Mouse (Mus musculus) kidney, postnatal 10 days (tissue): ENCODE measurements around the gene Exoc7.
"Not testable (repeated sequence)": the region's sequence is repeated elsewhere in the genome, so short reads cannot be mapped to it uniquely, and the experiment has no call there.

Experiments used
- DNase-seq: peaks from one replicate; pipeline ENCODE4 v3.0.0; 2021; ENCODE audit warnings: mixed read lengths

Gene Exoc7

GRCm38 (mm10) chr11:116277184-116277583, 29.8 kb downstream of the Exoc7 start:
- not testable (repeated sequence) for DNase-seq

GRCm38 (mm10) chr11:116274045-116274666, 32.9 kb downstream of the Exoc7 start, which contains the start of gene Srp68:
Srp68 (minus strand) TSS chr11:116274217.
- peak; percentile 96 for DNase-seq

GRCm38 (mm10) chr11:116273469-116274044, 33.5 kb downstream of the Exoc7 start:
- no peak for DNase-seq

GRCm38 (mm10) chr11:116272589-116273468, 34.2 kb downstream of the Exoc7 start:
- no peak for DNase-seq

DNA sequence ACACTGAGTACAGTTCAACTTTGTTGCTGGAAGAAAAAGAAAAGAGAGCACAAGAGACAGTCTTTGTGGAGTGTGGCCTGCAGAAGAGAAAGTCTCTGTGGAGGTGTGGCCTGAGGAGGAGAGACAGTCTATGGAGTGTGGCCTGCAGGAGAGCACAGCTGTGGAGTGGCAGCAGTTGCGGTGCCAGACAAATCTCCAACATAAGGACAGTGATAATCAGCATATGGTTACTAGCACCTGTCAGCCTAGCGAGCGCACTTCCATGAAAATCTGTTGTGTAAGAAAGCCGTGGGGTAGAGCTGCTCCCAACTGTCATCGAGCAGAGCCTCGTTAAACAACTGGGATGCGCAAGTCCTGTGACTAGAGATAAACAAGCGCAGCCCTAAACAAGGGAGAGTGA, 37.5 kb downstream of the Exoc7 start:
- DNase-seq: no peak

DNA sequence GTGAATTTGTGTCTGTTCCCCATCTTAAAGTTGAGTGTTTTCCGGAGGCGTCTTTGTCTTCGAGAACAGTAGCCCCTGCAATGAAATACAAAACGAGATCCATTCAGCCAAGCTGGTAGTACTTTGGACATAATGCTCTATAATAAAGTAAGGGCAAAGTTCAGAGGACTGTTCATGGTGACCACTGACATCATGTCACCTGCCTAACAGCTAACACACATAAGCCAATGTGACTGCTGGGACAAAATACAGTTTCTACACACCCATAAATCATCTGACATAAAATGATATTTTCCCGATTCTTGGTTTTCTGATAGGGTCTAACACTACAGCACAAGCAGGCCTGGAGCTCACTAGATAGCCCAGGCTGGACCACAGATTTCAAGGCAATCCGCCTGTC, 38.7 kb downstream of the Exoc7 start:
- DNase-seq: no peak

DNA sequence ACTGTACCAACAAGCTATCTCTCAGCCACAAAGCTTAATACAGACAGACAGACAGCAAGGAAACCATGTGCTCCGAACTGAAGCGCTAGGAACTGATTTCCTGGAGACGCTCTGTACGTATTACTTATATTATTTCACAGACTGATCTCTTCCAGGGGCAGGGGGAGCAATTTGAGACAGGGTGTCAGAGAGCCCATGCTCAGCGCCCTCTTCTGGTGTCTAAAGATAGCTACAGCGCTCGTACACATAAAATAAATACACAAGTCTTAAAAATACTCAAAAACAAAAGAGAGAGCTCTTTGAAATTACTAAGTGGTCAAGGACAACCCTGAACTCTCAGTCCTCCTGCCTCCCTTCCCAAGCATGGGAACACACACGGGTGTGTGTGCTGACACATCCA, 39.4 kb downstream of the Exoc7 start:
- no peak for DNase-seq

DNA sequence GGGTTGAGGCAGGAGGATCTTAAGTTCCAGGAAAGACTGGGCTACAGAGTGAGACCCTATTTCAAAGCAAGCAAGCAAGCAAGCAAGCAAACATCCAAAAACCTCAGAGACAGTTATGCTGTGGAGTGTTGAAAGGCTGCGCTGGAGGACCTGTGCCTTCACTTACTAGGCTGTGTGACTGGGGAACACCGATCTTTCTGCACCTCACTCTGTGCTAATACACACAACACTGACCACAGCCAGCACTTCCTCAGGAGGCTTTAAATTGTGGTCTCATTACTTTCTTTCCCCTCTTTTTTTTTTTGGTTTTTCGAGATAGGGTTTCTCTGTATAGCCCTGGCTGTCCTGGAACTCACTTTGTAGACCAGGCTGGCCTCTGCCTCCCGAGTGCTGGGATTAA, 41.2 kb downstream of the Exoc7 start:
- no peak for DNase-seq

DNA sequence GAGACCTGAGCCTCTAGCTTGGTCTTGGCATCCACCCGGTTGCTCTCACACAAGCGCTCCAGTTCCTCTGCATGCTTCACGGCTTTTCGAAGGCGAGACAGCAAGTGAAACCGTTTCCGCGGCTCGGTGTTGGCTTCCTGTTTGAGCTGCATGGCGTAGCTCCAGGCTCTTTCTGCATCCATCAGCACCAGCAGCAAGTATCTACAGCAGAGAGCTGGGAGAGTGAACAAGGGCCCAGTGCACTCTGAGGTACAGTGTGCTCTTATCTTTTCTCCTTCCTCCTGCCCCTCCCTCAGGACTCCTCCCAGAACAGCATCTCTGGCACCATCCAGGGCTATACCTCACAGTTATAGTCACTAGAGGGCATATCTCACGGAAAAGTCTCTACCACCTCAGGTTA, 41.7 kb downstream of the Exoc7 start:
- no peak for DNase-seq

DNA sequence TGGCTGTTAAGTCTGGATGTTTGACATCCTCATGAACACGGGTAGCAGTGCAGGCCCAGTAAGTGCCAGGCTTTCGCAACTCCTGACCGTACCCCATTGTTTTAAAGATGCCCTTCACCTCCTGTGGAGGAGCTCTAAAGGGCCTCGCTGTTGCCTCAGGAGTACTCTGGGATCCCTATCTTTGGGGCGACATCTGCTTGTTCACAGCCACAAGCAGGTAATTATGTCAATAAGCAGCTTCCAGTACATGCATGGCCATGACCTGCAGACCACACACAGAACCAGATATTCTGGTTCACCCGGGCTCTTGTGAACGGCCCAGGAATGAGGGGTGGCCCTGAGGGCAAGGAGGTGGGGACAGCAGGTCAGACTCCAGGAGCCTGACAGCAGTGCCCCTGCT, 46.8 kb downstream of the Exoc7 start:
- no peak for DNase-seq

GRCm38 (mm10) chr11:116259461-116259860, 47.6 kb downstream of the Exoc7 start:
- DNase-seq: no peak

GRCm38 (mm10) chr11:116255982-116256675, 50.9 kb downstream of the Exoc7 start:
- DNase-seq: no peak

- DNase-seq: no peak
Observed at GRCm38 (mm10) chr11:116255090-116255981, 51.7 kb downstream of the Exoc7 start.

DNA sequence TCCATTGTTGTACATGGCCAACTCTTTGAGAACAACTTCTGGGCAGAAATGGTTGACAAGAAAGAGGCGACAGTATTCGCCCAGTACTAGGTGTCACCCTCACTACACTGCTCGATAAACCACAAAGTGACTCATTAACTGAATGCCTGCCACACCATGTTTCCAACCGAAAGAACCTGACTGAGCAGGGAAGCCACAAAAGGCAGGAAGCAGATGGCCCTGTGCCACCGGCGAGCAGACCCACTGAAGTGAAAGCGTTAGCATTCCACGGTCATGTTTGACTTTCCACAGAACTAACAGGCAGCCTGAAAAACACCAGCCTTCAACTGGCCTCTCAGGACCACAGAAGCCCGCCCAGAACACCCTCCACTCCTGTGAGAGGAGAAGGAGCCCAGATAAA, 52.4 kb downstream of the Exoc7 start:
- DNase-seq: peak; percentile 66

- no peak for DNase-seq
Observed at GRCm38 (mm10) chr11:116253076-116253600, 53.9 kb downstream of the Exoc7 start.

DNA sequence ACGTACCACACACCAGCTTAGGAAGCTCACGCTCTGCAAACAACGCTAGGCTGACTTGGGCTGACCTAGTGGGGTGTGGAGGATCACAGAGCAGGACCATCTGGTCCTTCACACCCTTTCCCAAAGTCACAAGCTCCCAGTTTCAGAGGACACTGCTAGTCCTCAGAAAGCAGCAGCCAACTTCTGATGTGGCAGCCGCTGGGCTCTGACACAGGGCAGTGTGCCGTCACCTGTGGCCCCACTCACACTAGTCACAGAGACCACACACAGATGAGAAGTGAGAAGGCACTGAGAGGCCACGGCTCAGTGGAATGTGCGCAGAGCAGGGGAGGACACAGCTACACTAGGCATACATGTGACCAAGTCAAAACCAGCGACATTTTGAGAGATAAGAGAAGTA, 56.1 kb downstream of the Exoc7 start:
- DNase-seq: no peak

- DNase-seq: no peak
Observed at GRCm38 (mm10) chr11:116247502-116248222, 59.4 kb downstream of the Exoc7 start.

DNA sequence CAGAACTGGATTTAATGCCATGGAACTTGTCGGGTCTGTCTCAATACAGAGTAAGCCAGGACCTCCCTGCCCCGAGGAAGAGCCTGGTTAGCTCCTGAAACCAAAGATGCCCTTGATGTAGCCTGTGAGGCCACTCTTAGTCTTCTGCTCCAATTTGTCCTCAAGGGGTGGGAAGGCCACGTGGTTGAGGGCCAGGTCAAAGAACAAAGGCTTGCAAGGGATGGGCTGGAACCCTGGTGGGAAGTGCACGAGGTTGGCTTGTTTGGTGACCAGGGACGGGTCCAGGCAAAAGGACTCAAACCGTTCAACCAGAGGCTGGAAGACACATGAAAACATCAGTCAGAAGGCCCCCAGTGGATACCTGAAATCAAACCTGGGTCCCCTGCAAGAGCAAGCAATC, 61.4 kb downstream of the Exoc7 start:
- DNase-seq: no peak

DNA sequence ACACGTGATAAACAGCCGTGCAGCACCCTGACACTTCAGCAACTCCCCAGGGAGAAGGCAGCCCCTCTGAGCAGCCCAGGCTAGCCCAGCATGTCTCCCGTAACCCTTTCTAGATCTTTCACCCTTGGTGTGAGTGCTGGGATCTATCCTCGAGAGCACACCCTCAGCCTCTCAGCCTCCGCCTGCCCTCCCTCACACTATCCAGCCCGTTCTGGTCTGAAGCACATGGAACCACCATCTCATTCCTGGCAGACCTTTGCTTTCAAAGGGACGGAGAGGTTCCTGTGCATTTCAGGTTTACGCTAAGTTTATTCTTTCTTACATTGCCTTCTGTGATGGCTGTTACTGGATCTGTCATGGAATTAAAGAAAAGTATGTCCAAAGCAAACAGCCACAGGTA, 62.5 kb downstream of the Exoc7 start:
- no peak for DNase-seq

DNA sequence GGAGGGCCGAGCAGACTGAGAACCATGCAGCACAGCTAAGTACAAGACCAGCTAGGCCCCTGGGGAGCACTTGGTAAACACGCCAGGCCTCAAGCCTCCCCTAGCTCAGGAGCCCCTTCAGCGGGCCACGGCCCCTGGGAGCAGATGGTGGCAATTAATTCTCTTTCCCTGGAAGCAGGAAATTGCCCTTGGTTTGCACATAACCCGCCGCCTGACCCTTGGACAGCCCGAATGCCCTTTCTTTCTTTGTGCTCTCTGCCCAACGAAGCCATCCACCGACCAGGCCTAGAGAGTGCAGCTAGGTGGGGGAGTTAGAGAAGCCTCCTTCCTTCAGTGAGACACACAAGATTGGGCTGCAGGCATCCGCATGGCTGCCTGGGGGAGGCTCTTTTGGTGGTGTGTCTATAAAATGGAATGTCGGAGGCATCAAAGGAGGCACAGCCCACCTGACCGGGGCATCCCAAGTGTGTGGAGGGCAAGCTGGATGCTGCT, 65.2 kb downstream of the Exoc7 start:
- DNase-seq: peak; percentile 60

- DNase-seq: peak; percentile 57
Observed at GRCm38 (mm10) chr11:116239797-116240196, 67.2 kb downstream of the Exoc7 start.
